Mouse (Mus musculus) heart, postnatal 25 days (tissue): Measurements from ENCODE around the gene Dlst. TPM values are rescaled to one million over a fixed set of nuclear protein-coding genes. Genes with fewer than 3 reads are reported as not detected.

Source experiments
- DNase-seq: peaks from one replicate; pipeline ENCODE4 v3.0.0; 2022; ENCODE audit warnings: low spot score
- intact Hi-C: fragments of 180-260 bp; cut with DNase I; formaldehyde crosslinking; loops from one replicate; pipeline ENCODE4 v1.15.1; 2025
- total RNA-seq, 2 experiments: library from RNA; stranded (reverse); gene quantifications; 2 replicates each; pipeline ENCODE4 v1.2.3; 2021

The Dlst gene
- total RNA-seq, 2 experiments from 2014 or later = 830 to 838 TPM

- intact Hi-C loops = loop anchor here (5.0 kb wide), 1 partner anchor 53 kb away; no protein-coding TSS in a partner anchor
- DNase-seq = no peak
These were observed 34.2 kb downstream of the Dlst start for GRCm38 (mm10) chr12:85144821-85145220.

- peak; percentile 58 for DNase-seq
- intact Hi-C loops = no loop called here
These were observed 35.0 kb downstream of the Dlst start for GRCm38 (mm10) chr12:85145630-85146029.

- intact Hi-C loops = no loop called here
- no peak for DNase-seq
These were observed 35.7 kb downstream of the Dlst start for GRCm38 (mm10) chr12:85146355-85146754.

- intact Hi-C loops = no loop called here
- no peak for DNase-seq
These were observed 36.2 kb downstream of the Dlst start for GRCm38 (mm10) chr12:85146881-85147280.

- no peak for DNase-seq
- intact Hi-C loops = no loop called here
These were observed 39.8 kb downstream of the Dlst start for GRCm38 (mm10) chr12:85150321-85151001.

- no peak for DNase-seq
These were observed 40.6 kb downstream of the Dlst start, which contains the start of gene Rps6kl1 for GRCm38 (mm10) chr12:85151002-85151774. Gene Rps6kl1, minus strand, starts transcription at chr12:85151264.

GRCm38 (mm10) chr12:85153011-85153410, 42.4 kb downstream of the Dlst start:
- intact Hi-C loops = no loop called here
- no peak for DNase-seq

More at GRCm38 (mm10) chr12:85151002-85151774, 40.6 kb downstream of the Dlst start, which contains the start of gene Rps6kl1:
- intact Hi-C loops = no loop called here

- intact Hi-C loops = no loop called here
- no peak for DNase-seq
These were observed 45.7 kb downstream of the Dlst start for GRCm38 (mm10) chr12:85156324-85156723.

GRCm38 (mm10) chr12:85157797-85158460, 47.3 kb downstream of the Dlst start:
- intact Hi-C loops = no loop called here
- DNase-seq = no peak

GRCm38 (mm10) chr12:85158801-85159200, 48.2 kb downstream of the Dlst start:
- intact Hi-C loops = no loop called here
- no peak for DNase-seq

- peak; percentile 60 for DNase-seq
- intact Hi-C loops = no loop called here
These were observed 49.0 kb downstream of the Dlst start for GRCm38 (mm10) chr12:85159592-85159991.

- intact Hi-C loops = no loop called here
- DNase-seq = peak; percentile 54
These were observed 54.4 kb downstream of the Dlst start for GRCm38 (mm10) chr12:85164996-85165395.

GRCm38 (mm10) chr12:85166631-85167030, 56.0 kb downstream of the Dlst start:
- DNase-seq = no peak
- intact Hi-C loops = no loop called here

- peak; percentile 65 for DNase-seq
- intact Hi-C loops = loop anchor here (1.0 to 2.0 kb wide), 2 partner anchors 26 to 136 kb away; no protein-coding TSS in a partner anchor
These were observed 58.7 kb downstream of the Dlst start for GRCm38 (mm10) chr12:85169117-85169858.

GRCm38 (mm10) chr12:85169877-85170276, 59.2 kb downstream of the Dlst start:
- intact Hi-C loops = loop anchor here (1.0 to 2.0 kb wide), 2 partner anchors 27 to 135 kb away; no protein-coding TSS in a partner anchor
- DNase-seq = no peak

GRCm38 (mm10) chr12:85170284-85170947, 59.8 kb downstream of the Dlst start:
- no peak for DNase-seq
- intact Hi-C loops = no loop called here

GRCm38 (mm10) chr12:85170948-85171307, 60.3 kb downstream of the Dlst start:
- intact Hi-C loops = no loop called here
- DNase-seq = no peak

- intact Hi-C loops = no loop called here
These were observed 63.4 kb downstream of the Dlst start for GRCm38 (mm10) chr12:85174016-85174415.

GRCm38 (mm10) chr12:85175087-85175675, 64.5 kb downstream of the Dlst start:
- no peak for DNase-seq
- intact Hi-C loops = no loop called here

More at GRCm38 (mm10) chr12:85174016-85174415, 63.4 kb downstream of the Dlst start:
- DNase-seq = no peak
